Mouse (Mus musculus) urinary bladder, postnatal 25 days (tissue): Measurements from ENCODE around the gene Inca1.

Source experiments
- DNase-seq: peaks from one replicate; pipeline ENCODE4 v3.0.0; 2022; ENCODE audit warnings: low spot score

Gene Inca1

DNA sequence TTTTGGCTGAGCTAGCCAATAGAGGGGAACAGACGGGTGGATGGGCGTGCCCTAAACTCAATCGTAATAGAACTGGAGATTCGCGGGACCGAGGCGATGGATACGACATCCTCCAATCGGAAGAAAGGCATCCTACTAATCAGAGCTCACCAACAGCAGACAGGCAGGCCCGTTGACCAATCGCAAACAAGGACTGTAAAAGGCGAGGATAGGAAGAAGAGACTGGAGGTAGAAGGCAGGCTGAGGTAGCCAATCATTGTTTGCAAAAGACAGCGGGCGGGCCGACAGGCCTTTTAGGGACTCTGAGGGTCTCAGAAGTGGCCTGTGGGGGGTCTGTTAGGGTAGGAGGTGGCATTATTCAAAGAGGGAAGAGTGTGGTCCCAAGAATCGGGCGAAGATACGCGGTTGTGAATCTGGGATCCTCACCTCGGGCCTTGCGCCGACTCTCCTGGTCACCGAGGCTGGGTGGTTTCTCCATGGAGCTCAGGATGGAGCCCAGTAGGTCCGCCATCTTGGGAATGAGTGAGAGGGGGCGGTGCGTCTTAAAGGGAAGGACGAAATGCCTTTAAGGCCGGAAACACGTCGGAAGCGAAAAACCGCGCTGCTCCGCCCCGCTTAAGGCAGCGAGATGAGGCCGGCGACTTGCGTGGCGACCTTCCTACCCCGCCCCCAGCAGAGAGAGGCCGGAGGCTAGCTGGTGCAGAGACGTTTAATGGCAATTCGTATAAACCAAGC, 31.0 kb downstream of the Inca1 start, which contains the start of gene Spag7:
Gene Spag7 (minus strand): TSS at position 646 of the 735 bp plus-strand sequence.
- peak; percentile 87 for DNase-seq

DNA sequence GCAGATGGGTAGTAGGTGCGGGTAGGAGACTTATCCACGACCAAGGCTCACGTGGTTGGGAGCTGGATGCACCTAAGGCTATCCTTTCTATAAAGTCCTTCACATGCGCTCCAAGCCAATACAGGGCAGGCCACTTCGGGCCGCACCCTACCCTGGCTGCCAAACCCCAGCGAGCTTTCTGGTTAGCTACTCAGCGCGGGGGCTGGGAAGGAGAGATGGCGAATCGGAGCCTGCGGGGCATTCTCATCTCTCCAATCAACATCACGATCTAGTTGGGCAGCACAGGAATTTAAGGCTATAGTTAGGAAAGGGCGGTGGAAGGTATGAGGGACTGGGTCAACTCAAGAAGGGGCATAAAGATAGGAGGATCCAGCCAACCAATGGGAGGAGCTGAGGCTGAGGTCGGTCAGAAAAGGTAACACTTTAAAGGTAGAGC, 31.6 kb downstream of the Inca1 start:
- peak; percentile 59 for DNase-seq

DNA sequence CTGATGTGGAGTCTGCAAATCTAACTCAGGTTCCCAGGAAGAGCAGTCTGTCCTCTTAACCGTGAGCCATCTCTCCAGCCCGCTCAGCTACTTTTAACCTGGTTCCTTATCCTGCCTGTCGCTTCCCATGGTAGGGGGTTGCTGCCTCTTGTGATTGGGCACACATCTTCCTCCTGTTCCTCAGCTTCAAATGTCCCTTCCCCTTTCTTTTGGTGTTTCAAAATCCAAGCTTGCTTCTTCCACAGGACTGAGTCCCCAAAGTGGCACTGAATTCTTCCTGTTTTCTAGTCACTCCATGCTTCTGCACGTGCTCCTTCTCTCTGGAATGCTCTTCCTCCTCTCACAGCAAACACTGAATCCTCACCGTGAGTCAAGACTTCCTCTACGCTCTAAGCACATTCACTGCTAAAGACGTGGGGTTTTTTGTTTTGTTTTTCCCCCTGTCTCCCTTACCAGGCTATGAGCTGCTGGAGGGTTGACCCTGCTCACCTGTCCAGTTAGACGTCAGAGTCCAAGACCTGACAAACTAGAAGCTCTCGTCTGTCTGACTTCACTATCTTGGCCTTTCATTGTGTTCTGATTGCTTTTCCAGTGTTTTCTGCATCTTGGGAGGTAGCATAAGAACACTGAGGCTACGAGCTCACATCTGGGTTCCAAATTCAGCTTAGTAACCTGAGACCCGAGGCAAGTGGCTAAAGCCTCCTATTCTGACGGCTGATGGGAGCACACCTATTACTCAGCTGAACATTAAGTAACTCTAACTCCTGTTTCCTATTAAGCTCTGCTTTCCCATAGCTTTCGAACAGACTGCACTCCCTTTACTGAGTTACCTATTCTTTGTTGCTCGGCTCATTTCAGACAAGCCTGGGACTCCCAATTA, 32.4 kb downstream of the Inca1 start:
- DNase-seq, result no peak

DNA sequence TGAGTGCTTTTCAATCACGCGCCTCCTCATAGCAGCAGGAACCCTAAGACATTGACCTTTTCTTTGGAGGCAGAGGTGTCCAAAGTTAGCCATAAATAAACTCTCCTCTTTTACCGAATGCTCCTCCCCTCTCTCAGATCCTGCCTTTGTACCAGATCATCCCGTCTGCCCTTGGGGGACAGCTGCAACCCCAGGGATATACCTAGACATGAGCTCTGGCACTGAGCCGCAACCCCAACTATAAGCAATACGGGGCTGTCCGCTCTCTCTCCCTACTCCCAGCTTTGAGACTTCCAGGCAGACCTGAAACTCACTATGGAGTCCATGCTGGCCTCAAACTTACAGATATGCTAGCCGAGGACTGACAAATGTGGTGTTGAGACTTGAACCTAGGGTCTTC, 33.3 kb downstream of the Inca1 start:
- no peak for DNase-seq

DNA sequence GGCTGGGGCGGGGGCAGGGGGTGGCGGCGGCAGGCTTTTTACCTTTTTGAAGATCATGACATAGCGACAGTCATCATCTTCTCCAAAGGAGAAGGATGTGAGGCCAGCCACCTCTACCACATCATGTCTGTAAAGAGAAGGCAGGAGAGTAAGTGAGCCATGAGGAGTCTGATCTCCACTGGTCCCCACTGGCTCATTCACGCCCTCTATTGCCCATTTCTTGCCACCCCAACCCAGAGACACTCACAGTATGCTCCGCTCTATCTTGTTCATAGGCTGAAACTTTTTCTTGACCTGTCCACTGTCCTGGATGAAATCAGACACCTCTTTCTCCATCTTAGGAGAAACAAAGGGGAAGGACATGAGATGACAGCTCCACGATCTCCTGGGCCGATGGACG, 35.2 kb downstream of the Inca1 start:
- DNase-seq, result no peak

DNA sequence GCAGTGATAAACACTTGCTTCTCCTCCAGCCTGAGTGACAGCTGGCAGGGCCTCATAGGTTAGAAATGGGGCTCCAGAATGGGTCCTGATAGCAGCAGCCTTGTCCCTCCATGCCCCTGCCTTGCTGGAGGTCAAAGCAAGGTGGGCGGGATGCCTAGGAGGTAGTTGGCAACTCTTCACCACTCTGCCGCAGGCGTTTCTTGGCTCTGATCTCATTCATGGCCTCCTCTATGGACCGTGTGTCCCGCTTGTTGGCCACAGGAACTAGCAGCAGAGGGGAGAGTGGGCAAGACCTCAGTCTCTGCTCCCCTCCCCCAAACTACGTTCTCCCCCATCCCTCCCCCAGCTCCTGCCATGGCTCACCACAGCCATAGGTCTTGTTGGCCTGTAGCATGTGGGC, 36.0 kb downstream of the Inca1 start:
- no peak for DNase-seq

DNA sequence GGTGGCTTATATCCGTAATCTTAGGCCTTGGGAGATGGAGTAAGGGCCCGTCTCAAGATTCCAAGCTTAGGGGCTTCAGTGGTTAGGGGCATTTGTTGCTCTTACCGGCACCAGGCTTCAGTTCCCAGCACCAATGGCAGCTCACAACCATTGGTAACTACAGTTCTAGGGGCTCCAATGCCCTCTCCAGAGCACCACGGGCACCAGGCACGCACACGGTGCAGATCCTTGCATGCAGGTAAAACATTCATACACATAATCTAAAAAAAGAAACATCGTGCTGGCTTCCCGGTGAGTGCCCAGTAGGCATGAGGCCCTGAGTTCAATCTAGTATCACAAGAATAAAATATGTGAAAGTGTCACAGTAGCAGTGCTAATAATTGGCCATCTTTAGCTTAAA, 36.9 kb downstream of the Inca1 start:
- no peak for DNase-seq

DNA sequence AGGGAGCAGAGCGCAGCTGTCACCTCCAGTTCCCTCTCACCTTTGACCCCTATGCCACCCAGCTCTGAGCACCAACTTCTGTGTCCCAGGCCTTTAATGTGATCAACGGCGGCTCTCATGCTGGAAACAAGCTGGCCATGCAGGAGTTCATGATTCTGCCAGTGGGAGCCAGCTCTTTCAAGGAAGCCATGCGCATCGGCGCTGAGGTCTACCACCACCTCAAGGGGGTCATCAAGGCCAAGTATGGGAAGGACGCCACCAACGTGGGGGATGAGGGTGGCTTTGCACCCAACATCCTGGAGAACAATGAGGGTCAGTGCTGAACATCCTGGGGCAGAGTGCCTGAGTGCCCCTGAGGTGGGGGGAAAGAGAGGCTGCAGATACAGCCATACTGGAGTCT, 39.4 kb downstream of the Inca1 start:
- DNase-seq, result no peak

DNA sequence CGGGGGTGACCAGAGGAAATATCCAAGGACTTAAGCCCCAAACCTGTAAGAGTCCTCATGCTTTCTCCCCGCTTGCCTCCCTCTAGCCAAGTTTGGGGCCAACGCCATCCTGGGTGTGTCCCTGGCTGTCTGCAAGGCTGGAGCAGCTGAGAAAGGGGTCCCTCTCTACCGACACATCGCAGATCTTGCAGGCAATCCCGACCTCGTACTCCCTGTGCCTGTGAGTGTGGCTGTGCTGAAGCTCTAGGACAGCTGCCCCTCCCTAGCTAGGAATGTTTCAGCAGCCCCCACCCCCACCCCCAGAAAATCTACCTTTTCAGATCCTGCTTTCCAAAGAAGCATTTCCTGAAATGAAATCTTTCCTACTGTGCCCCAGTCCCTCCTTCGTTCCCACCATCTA, 41.0 kb downstream of the Inca1 start:
- no peak for DNase-seq

DNA sequence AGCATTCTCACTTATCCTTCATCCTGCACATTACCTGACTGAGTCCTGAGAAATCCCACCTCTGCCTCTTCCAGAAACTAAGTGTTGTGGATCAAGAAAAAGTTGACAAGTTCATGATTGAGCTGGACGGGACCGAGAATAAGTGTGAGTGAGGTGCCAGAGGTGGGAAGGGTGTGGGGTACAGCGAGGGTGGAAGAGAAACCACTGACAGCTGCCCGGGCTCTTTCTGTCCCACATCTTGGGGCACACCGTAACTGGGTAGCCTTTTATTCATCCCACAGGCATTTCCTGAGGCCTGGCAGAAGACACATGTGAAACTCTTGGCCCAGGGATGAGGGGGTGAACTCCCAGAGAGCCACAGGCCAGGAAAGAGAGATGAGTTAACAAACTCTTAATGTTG, 41.4 kb downstream of the Inca1 start:
- no peak for DNase-seq

DNA sequence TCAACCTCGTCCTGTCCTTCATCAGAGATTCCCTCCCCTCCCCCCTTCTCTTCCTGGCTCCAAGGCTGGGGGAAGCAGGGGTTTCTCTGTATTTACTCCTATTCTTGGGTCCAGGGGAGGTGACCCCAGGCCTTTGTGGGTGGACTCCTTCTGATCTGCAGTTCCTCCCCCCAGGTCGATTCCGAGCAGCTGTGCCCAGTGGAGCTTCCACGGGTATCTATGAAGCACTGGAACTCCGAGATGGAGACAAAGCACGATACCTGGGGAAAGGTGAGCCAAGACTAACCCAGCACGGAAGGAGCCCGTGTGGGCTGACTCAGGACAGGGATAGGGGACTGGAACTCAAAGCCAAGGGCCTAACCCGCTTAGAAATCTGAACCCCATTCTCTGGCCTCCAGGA, 42.0 kb downstream of the Inca1 start:
- no peak for DNase-seq

DNA sequence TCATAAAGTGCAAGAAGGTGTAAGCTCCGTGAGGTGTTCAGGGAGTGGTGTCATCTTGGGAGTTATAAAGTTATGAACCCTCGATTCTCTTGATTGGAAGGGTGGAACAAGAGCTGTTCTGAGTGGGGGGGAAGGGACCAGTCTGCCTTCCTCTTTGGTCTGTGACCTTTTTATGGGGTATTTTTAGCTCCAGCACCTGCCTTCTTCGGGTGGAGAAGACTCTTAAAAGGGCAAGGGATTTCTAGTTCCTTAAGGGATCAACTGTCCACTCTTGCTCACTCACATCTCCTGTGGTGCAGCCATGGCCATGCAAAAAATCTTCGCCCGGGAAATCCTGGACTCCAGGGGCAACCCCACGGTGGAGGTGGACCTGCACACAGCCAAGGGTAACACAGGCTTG, 42.4 kb downstream of the Inca1 start:
- no peak for DNase-seq

DNA sequence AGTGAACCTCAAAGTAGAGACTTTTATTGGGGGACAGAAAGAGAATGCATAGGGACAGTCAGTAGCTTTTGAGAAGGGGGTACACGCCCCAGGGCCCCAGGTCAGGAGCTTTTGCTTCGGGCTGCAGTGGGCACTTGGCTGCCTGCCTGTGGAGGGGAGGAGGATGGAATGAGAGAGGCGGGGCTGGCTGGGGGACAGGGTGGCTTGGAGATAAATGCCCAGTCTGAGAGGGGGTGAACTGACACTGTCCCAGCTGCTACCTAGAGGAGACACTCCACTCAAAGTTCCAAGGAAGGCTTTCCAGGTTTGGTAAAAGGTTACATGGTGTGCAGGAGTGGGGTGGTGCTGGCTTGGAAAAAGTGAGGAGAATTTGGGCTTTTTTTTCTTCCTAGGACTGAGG, 43.0 kb downstream of the Inca1 start, which contains the start of gene Eno3:
Gene Eno3 (plus strand): TSS at position 239 of the 400 bp plus-strand sequence.
- no peak for DNase-seq

DNA sequence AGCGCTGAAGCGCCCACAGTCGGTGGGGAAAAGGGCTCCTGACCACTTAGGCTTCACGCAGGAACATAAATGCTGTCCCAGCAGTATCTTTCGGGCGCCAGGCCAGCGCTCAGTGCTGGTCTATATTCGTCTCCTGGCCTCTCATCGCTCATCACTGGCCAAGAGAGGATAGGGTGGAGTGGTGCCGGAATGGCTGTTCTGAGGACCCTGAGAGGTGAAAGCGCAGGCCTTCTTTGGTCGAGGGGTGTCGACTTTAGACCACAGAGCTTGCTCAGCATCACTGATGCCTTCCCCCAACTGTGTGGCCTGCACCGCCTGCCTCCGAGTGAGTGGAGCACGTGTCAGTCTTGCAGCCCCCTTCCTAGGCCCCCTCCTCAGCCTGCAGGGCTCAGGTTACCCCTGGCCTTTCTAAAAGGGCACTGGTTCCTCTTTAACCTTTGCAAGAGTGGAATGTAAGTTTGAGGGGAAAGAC, 43.5 kb downstream of the Inca1 start:
- DNase-seq, result peak; percentile 53

DNA sequence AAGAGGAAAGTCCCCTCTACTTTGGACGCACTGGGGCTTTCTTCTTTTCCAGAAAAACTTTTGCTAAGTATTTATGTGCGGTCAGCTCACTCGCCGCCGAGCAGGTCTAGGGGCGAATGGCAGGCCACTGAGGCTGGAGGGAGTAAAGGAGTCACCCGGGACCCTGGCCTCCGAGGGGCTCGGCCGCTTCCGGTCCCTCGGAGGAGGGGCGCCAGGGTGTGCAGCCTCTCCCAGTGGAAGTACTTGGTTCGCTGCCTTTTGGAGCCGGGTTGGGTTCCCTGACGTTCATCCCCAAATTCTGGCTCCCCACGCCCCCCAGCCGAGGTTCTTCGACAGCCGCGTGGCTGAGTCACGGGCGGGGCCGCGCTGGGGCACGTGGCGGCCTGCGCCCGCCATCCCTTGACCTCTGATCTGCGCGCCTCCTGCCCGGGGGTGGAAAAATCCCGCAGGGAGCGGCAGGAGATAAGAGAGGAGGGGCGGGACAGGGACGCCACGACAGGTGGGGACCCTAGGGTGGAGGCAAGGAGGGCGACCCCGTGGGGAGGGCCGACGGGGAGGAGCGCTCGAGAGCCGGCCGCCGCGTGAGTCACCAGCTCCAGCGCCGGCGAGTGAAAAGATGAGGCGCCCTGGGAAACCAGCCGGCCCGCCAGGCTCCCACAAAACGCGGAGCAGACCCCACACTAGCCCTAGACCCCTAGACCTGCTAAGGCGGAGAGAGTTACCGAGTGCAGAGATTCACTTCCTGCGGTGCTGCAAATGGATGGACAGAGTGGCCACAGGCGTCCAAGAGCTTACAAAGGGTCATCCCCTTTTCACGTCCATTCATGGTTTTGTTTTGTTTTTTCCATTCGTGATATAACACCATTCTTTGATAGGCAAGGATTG, 44.1 kb downstream of the Inca1 start:
- peak; percentile 71 for DNase-seq

DNA sequence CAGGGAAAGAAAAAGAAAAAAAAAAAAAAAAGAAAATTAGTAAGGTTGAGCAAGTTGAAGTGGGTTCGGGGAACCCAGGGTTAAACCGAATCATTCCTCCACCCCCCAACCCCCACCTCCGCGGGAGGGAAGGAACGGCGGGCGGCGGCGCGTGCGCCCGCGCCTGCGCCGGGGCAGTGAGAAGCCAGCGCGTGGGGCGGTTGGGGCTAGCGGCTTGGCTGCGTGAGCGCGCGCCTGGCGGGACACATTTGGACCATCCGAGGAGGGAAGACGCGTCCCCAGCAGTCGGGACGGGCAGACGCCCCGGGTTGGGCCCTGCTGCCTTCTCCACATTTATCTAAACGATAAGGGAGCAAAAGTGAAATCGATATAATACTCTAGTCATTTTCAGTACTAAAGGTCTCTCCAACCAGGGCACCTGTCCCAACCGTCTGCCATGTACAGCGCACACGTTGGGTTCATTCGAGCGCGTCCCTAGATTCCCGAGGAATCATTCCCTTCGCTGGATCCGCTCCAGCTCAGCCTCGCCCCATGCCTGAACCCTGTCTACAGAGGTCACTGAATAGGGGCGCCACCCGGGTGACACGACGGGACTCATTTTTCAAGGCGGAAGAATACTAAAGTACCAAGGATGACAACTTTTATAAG, 44.9 kb downstream of the Inca1 start:
- peak; percentile 77 for DNase-seq

DNA sequence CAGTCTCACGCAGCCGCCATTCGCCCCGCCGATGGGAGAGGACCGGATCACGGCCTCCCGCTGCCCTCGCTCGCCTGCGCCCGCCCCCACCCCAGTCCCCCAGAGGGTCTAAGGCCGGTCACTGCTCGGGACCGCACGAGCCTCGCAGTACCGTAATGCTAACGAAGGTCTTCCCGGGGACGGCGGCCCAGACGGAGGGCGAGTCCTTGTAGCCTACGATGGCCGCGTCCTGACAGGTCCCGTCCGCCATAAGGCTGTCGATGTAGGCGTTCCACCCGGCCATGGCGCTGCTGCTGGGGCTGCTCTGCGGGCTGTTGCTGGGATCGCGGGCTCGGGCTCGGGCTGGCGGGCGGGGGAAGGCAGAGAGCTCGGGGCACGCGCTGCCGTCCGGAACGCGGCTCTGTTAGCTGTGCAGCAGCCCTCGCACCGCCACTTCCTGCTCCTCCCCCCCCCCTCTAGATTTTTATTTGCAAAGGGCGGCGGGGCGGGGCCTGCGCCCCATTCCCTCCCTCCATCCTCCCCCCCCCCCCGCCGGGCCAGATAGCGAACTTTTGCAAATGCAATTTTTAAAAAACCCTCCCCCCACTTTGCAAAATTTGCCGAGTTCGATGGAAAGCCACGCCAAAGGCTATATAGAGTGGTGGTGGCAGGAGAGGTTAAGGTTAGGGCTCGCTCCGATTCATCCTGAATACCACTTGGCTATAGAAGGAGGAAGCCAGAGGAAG, 45.6 kb downstream of the Inca1 start, which contains the start of gene Pfn1:
Gene Pfn1 (minus strand): TSS at position 447 of the 725 bp plus-strand sequence.
- DNase-seq, result peak; percentile 74

DNA sequence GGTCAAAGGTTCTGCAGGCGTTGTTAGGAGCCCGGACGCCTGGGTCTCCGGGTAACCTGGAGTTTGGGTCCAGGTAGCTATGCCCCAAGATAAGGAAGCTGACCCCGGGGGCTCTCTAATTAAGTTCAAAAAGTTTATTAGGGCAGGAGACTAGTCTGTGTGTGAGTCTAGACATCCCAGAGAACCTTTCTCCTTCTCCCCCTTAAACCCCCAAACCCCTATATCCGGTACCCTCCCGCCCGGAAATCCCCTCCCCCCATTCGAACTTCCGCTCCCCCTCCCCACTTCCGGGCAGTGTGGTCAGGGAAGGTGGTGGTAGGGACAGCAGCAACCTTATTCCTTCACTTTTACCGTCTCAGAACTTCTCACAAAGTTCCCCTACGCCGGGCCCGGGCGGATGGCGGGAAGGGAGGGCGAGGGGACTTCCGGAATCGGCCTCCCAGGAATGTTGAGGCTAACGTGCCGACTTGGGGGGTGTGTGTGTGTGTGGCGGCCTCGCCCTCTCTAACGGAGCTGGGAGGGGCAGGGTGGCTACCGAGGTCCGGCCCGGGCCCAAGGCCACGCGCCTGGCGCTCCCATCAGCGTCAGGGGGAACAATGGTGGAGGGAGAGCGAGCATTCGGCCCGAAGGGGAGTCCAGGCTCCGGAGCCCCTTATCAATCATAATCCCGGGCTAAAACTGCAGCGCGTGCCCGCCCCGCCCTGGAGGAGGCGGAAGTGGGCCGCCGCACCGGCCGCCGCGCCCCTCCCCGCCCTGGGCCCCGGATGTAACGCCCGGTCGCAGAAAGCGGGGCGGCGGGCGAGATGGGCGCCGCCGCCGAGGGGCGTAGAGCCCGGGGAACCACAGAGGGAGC, 46.4 kb downstream of the Inca1 start:
- peak; percentile 65 for DNase-seq

DNA sequence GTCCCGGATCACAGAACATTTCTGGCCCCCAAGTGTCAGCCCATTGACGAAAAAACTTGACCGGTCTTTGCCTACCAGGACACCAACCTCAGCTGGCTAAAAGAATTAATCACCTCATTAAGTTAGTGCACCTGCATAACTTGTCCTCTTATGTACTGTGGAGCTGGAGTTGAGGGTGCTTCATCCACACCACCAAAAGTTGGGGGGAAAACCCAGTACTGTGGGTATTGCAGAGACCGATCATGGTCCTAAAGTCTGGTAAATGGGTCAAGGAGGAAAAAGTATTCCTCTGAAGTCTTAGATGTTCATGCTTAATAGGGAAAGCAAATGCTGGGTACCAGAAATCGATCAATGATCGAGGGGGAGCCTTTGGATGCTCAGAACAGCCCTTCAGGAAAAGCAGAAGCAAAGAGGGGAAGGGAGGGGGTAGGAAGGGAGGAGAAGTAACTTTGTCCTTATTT, 47.0 kb downstream of the Inca1 start:
- no peak for DNase-seq
